Mouse (Mus musculus) MEL (cell line): Measurements from ENCODE around the gene Dnajb8. TPM values are rescaled to one million over a fixed set of nuclear protein-coding genes. Genes with fewer than 3 reads are reported as not detected.
A peak's percentile ranks its signal among the peaks of the same experiment; 100 is the strongest.

Experiments
- DNase-seq: peaks from one replicate; pipeline ENCODE4 v3.0.0; 2011; ENCODE audit warnings: low read depth, low spot score
- H3K27ac ChIP-seq: 2 replicates; pipeline ENCODE4 v1.5.1; 2012; ENCODE audit warnings: low read depth, mild to moderate bottlenecking, control low read depth, low read length, moderate library complexity; ENCODE audit not compliant: control insufficient read depth
- H3K27me3 ChIP-seq, 2 experiments: fragments of 150-350 bp in 1 of 2; sonication (generic) in 1 of 2; 2 replicates each; pipeline ENCODE4 v1.6.1; 2012; ENCODE audit warnings: low read length in 2 of 2, mild to moderate bottlenecking in 2 of 2, improper control_type of control experiment in 1 of 2, moderate library complexity in 1 of 2; ENCODE audit not compliant: insufficient read depth in 2 of 2, control insufficient read depth in 1 of 2
- H3K36me3 ChIP-seq, 2 experiments: 2 replicates each; pipeline ENCODE4 v1.6.1; 2012 to 2014; ENCODE audit warnings: low read length in 2 of 2, improper control_type of control experiment in 1 of 2, inconsistent platforms in 1 of 2, mild to moderate bottlenecking in 1 of 2; ENCODE audit not compliant: insufficient read depth in 2 of 2, control insufficient read depth in 1 of 2
- H3K4me1 ChIP-seq, 2 experiments: fragments of 150-350 bp in 1 of 2; sonication (generic) in 1 of 2; 2 replicates each; pipeline ENCODE4 v1.6.1; 2012; ENCODE audit warnings: low read length in 2 of 2, improper control_type of control experiment in 1 of 2, mild to moderate bottlenecking in 1 of 2; ENCODE audit not compliant: insufficient read depth in 2 of 2, control insufficient read depth in 1 of 2
- H3K4me3 ChIP-seq, 2 experiments: fragments of 150-350 bp in 1 of 2; sonication (generic) in 1 of 2; 2 replicates each; pipeline ENCODE4 v1.5.1; 2012; ENCODE audit warnings: low read depth in 2 of 2, low read length in 2 of 2, mild to moderate bottlenecking in 2 of 2, moderate library complexity in 2 of 2, control low read depth in 1 of 2, improper control_type of control experiment in 1 of 2; ENCODE audit not compliant: control insufficient read depth in 1 of 2, insufficient read depth in 1 of 2
- H3K79me2 ChIP-seq: 2 replicates; pipeline ENCODE4 v1.6.1; 2012; ENCODE audit warnings: mild to moderate bottlenecking, low read length, moderate library complexity; ENCODE audit not compliant: control insufficient read depth, poor library complexity, insufficient read depth
- H3K9ac ChIP-seq: 2 replicates; pipeline ENCODE4 v1.6.1; 2012; ENCODE audit warnings: low read depth, mild to moderate bottlenecking, control low read depth, low read length, moderate library complexity; ENCODE audit not compliant: control insufficient read depth, poor library complexity, severe bottlenecking
- H3K9me3 ChIP-seq: fragments of 150-350 bp; sonication (generic); replicated peaks from 2 replicates; pipeline ENCODE4 v1.6.1; 2012; ENCODE audit warnings: mild to moderate bottlenecking, low read length, improper control_type of control experiment, moderate library complexity; ENCODE audit not compliant: insufficient read depth
- CHD1 ChIP-seq: IDR thresholded peaks from 2 replicates; pipeline ENCODE4 v1.6.1; 2012; ENCODE audit warnings: low read depth, mild to moderate bottlenecking, inconsistent platforms, low read length, improper control_type of control experiment
- CTCF ChIP-seq, 3 experiments: IDR thresholded peaks in 2 of 3; conservative IDR thresholded peaks in 1 of 3; 2 replicates each; pipeline ENCODE4 v1.5.1; 2011 to 2012; ENCODE audit warnings: low read length in 3 of 3, low read depth in 2 of 3, mild to moderate bottlenecking in 2 of 3, improper control_type of control experiment in 1 of 3, inconsistent platforms in 1 of 3, mixed read lengths in 1 of 3, moderate library complexity in 1 of 3; ENCODE audit not compliant: control insufficient read depth in 1 of 3, insufficient read depth in 1 of 3, poor library complexity in 1 of 3, severe bottlenecking in 1 of 3
- ETS1 ChIP-seq: IDR thresholded peaks from 2 replicates; pipeline ENCODE4 v1.6.1; 2012; ENCODE audit warnings: low read depth, mild to moderate bottlenecking, inconsistent platforms, low read length, improper control_type of control experiment, moderate library complexity
- GATA1 ChIP-seq: IDR thresholded peaks from 2 replicates; pipeline ENCODE4 v1.6.1; 2011; ENCODE audit warnings: low read depth, low read length, improper control_type of control experiment
- JUND ChIP-seq: IDR thresholded peaks from 2 replicates; pipeline ENCODE4 v1.6.1; 2011; ENCODE audit warnings: low read depth, mild to moderate bottlenecking, improper control_type of control experiment, low read length
- KAT2A ChIP-seq: conservative IDR thresholded peaks from 2 replicates; pipeline ENCODE4 v1.6.1; 2012; ENCODE audit warnings: low read depth, low read length, improper control_type of control experiment, inconsistent platforms
- MAFK ChIP-seq: IDR thresholded peaks from 2 replicates; pipeline ENCODE4 v1.6.1; 2011; ENCODE audit warnings: low read depth, mild to moderate bottlenecking, low read length, improper control_type of control experiment, borderline replicate concordance
- MAX ChIP-seq: IDR thresholded peaks from 2 replicates; pipeline ENCODE4 v1.6.1; 2011; ENCODE audit warnings: low read length, improper control_type of control experiment
- MAZ ChIP-seq: IDR thresholded peaks from 2 replicates; pipeline ENCODE4 v1.6.1; 2012; ENCODE audit warnings: low read depth, mild to moderate bottlenecking, inconsistent platforms, low read length, improper control_type of control experiment
- MEF2A ChIP-seq: IDR thresholded peaks from 2 replicates; pipeline ENCODE4 v1.6.1; 2014; ENCODE audit warnings: low read depth, mild to moderate bottlenecking, inconsistent platforms, low read length, improper control_type of control experiment; ENCODE audit not compliant: poor library complexity, insufficient replicate concordance, severe bottlenecking; ENCODE audit errors: extremely low read depth
- MXI1 ChIP-seq: IDR thresholded peaks from 2 replicates; pipeline ENCODE4 v1.6.1; 2011; ENCODE audit warnings: mild to moderate bottlenecking, low read depth, low read length, improper control_type of control experiment
- MYB ChIP-seq: IDR thresholded peaks from 2 replicates; pipeline ENCODE4 v1.6.1; 2011; ENCODE audit warnings: mild to moderate bottlenecking, low read depth, low read length, improper control_type of control experiment
- NRF1 ChIP-seq: IDR thresholded peaks from 2 replicates; pipeline ENCODE4 v1.6.1; 2014; ENCODE audit warnings: low read depth, mild to moderate bottlenecking, inconsistent platforms, low read length, improper control_type of control experiment, moderate library complexity; ENCODE audit not compliant: poor library complexity, insufficient read depth, severe bottlenecking
- POLR2AphosphoS5 ChIP-seq: IDR thresholded peaks from 2 replicates; pipeline ENCODE4 v1.6.1; 2012; ENCODE audit warnings: low read depth, borderline replicate concordance, mild to moderate bottlenecking, inconsistent platforms, low read length, moderate library complexity, mixed read lengths
- SMC3 ChIP-seq: IDR thresholded peaks from 2 replicates; pipeline ENCODE4 v1.6.1; 2011; ENCODE audit warnings: low read depth, low read length, improper control_type of control experiment
- TAL1 ChIP-seq: IDR thresholded peaks from 2 replicates; pipeline ENCODE4 v1.6.1; 2012; ENCODE audit warnings: mild to moderate bottlenecking, inconsistent platforms, low read length, moderate library complexity, mixed read lengths
- TBP ChIP-seq: IDR thresholded peaks from 2 replicates; pipeline ENCODE4 v1.8.0; 2011; ENCODE audit warnings: low read depth, low read length, improper control_type of control experiment
- UBTF ChIP-seq: IDR thresholded peaks from 2 replicates; pipeline ENCODE4 v1.6.1; 2012; ENCODE audit warnings: low read depth, mild to moderate bottlenecking, inconsistent platforms, low read length, improper control_type of control experiment, moderate library complexity, borderline replicate concordance; ENCODE audit not compliant: insufficient read depth
- USF1 ChIP-seq: IDR thresholded peaks from 2 replicates; pipeline ENCODE4 v1.6.1; 2014; ENCODE audit warnings: low read depth, mild to moderate bottlenecking, inconsistent platforms, low read length, improper control_type of control experiment, moderate library complexity
- USF2 ChIP-seq, 2 experiments: IDR thresholded peaks; 2 replicates each; pipeline ENCODE4 v1.6.1; 2011 to 2012; ENCODE audit warnings: improper control_type of control experiment in 2 of 2, low read length in 2 of 2, borderline replicate concordance in 1 of 2, inconsistent platforms in 1 of 2, low read depth in 1 of 2, mild to moderate bottlenecking in 1 of 2; ENCODE audit not compliant: insufficient read depth in 1 of 2
- ZC3H11A ChIP-seq: IDR thresholded peaks from 2 replicates; pipeline ENCODE4 v1.6.1; 2012; ENCODE audit warnings: low read depth, mild to moderate bottlenecking, inconsistent platforms, low read length, improper control_type of control experiment
- ZNF384 ChIP-seq: IDR thresholded peaks from 2 replicates; pipeline ENCODE4 v1.6.1; 2012; ENCODE audit warnings: low read depth, mild to moderate bottlenecking, inconsistent platforms, low read length, improper control_type of control experiment
- polyA plus RNA-seq, 2 experiments: library from polyadenylated mRNA; stranded (reverse) in 1 of 2; unstranded in 1 of 2; fragments of >175 nt in 1 of 2; fragments of >200 nt in 1 of 2; gene quantifications; 2 replicates each; pipeline versions ENCODE4 v1.2.1 to v1.2.4; 2012; ENCODE audit warnings: low replicate concordance in 2 of 2, low read depth in 1 of 2; ENCODE audit not compliant: insufficient read length in 2 of 2, insufficient read depth in 1 of 2, missing spikeins in 1 of 2
- total RNA-seq: library from RNA; depleted of rRNA; stranded (reverse); fragments of 300-350 nt; gene quantifications from 2 replicates; pipeline ENCODE4 v1.2.3, GENCODE M21; 2012

Gene Dnajb8
- total and polyA plus RNA-seq, 3 experiments, result not detected

- no peaks in the 10 kb centered on the region for H3K27me3 ChIP-seq
Measured at GRCm38 (mm10) chr6:88194978-88195325, 27.1 kb upstream of the Dnajb8 start.

GRCm38 (mm10) chr6:88196054-88196732 is 25.9 kb upstream of the Dnajb8 start:
- DNase-seq, result no peak
- Histone ChIP-seq H3K4me3 (no peak overlapping the region), H3K9me3 (no peaks in the 10 kb centered on the region), H3K36me3 (peaks cover 0 to 14% of the 10 kb centered on the region in 2 experiments; a peak in 2 of 4 replicates), H3K27ac (no peak overlapping the region), H3K79me2 (peaks cover 18% of the 10 kb centered on the region), H3K4me1 (peaks cover 6 to 26% of the 10 kb centered on the region in 2 experiments), H3K9ac (no peak overlapping the region), H3K27me3 (no peaks in the 10 kb centered on the region)
- TF ChIP-seq TAL1 (no peak), MAX (no peak), ZC3H11A (no peak), ETS1 (no peak), POLR2AphosphoS5 (no peak)

More at GRCm38 (mm10) chr6:88194978-88195325, 27.1 kb upstream of the Dnajb8 start:
- TF ChIP-seq SMC3, result no peak
- no peak for TF ChIP-seq TAL1
- TF ChIP-seq TBP, result no peak
- no peak for TF ChIP-seq KAT2A
- no peak for TF ChIP-seq MAZ
- no peak for TF ChIP-seq CTCF (IDR thresholded peaks at IDR 0.05 in 2 of 3, conservative IDR thresholded peaks at IDR 0.05 in 1 of 3; ENCODE audit: control insufficient read depth in 1 of 3, insufficient read depth in 1 of 3, low read depth in 2 of 3, low read length in 3 of 3, poor library complexity in 1 of 3, severe bottlenecking in 1 of 3)
- TF ChIP-seq JUND, result no peak
- no peak for TF ChIP-seq CHD1
- TF ChIP-seq MEF2A, result no peak
- TF ChIP-seq NRF1, result no peak
- TF ChIP-seq ZNF384, result no peak
- TF ChIP-seq MYB, result no peak
- TF ChIP-seq UBTF, result no peak
- TF ChIP-seq USF1, result no peak
- no peak for TF ChIP-seq USF2 (IDR thresholded peaks at IDR 0.05; ENCODE audit: borderline replicate concordance in 1 of 2, insufficient read depth in 1 of 2, low read depth in 1 of 2, low read length in 2 of 2)
- no peak for TF ChIP-seq GATA1
- no peak for TF ChIP-seq MXI1
- TF ChIP-seq ZC3H11A, result no peak
- TF ChIP-seq MAFK, result no peak
- TF ChIP-seq, all 39 proteins: peak for 0
- Histone ChIP-seq H3K9ac (peak overlapping the region; percentile 92), H3K4me3 (peak overlapping the region; percentile 79 to 94), H3K36me3 (peaks cover 0 to 21% of the 10 kb centered on the region in 2 experiments; a peak in 2 of 4 replicates), H3K4me1 (peaks cover 8 to 37% of the 10 kb centered on the region in 2 experiments), H3K79me2 (peaks cover 18% of the 10 kb centered on the region), H3K27ac (peak overlapping the region; percentile 70), H3K9me3 (no peaks in the 10 kb centered on the region)
- DNase-seq, result no peak
